Mouse (Mus musculus) neural tube, postnatal 0 days (tissue): Measurements from ENCODE around the gene Krt4. TPM values are rescaled to one million over a fixed set of nuclear protein-coding genes. Genes with fewer than 3 reads are reported as not detected.

ENCODE experiments used
- microRNA-seq: library from miRNA; unstranded; fragments of <30 nt; microRNA quantifications from one replicate; pipeline ENCODE4, GENCODE M21; 2016
- polyA plus RNA-seq: library from polyadenylated mRNA; unstranded; fragments of >200 nt; fragmentation: Nextera tagmentation; extraction: Ambion mirVana; gene quantifications from 2 replicates; pipeline ENCODE4 v1.2.1, GENCODE M21; 2015

Krt4 gene
- polyA plus RNA-seq = not detected in 2 replicates

DNA sequence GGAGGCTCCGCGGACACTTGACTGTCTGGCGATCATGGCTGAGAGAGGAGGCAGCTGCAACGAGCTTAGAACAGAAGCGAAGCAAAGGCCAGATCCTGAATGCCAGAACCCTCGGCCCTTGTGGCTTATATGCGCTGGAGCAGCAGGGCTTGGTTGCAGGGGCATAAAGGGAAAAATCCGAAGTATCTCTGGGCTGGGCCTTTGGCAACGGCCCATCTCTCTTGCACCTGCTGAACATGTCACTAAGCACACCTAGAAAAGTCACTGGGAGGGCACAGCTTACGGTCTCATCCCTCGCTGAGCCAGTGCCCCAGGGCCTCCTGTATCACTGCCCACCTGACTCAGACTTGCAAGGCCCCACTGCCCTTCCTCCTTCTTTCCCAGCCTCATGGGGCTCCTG lies at the start of gene Krt4:
Gene Krt4, minus strand, starts transcription at position 101 of the 400 bp plus-strand sequence.

DNA sequence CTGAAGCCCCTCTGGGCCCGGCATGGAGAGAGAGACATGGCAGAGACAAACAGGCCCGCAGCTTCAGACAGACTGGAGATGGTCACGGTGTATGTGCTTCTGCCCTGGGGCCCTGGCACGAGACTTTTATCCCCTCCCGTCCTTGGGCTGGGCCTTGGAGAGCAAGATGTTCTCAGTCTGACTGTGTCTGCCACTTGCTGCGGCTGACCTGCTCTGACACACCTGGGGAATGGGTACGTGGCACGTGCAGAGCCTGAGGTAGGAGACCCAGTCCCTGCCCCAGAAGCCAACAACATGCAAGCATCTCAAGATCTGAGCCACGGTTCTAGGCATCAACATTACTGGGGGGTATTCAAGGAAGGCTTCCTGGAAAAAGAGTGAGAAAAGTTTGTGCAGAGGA lies 29.7 kb upstream of the Krt4 start, which contains the start of gene Krt78:
Gene Krt78, minus strand, starts transcription at position 101 of the 400 bp plus-strand sequence.

DNA sequence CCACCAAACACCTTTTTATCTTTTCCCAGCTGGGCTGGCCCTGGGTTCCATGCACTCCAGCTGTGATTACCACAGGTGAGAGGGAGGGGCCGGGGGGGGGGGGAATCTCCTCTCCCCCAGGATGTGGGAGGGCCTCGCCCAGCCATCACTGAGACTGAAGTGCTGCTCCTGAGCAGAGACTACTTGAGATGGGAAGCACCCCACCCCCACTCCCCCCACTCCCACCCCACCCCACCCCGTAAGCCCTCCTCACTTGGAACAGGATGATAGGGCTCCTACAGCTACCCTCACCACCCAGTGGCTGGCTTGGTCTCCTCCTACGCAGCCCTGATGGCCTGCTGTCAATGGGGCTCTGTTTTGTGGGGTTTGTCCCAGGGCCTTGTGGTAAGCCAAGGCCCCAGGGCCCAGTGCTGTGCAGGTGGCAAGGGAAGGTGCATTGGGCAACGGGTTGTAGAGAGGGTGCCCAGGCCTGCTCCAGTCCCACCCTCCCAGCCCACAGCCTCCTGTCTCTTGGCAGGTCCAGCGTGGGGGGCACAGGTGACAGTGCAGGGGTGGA lies 15.8 kb upstream of the Krt4 start, which contains the start of gene Krt79:
Gene Krt79, minus strand, starts transcription at position 51 of the 556 bp plus-strand sequence.

DNA sequence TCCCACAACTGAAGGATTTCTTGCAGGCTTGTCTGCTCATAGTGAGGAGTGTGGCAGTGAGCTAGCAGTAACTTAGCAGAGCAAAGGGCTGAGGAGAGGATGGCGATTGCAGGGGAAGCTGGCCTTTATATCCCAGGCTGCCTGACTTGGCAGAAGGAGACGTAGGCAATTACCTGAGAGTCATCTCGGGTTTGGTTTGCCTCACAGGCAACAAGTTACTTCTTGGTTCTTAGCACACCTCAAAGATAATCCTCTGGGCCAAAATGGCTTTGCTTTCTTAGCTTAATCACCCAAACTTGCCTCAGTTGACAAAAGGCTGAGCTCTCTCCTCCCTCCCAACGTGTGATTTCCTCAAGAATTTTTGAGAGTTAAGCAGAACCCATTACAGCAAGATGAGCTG lies 31.7 kb downstream of the Krt4 start, which contains the start of gene Krt76:
Gene Krt76, minus strand, starts transcription at position 101 of the 400 bp plus-strand sequence.

DNA sequence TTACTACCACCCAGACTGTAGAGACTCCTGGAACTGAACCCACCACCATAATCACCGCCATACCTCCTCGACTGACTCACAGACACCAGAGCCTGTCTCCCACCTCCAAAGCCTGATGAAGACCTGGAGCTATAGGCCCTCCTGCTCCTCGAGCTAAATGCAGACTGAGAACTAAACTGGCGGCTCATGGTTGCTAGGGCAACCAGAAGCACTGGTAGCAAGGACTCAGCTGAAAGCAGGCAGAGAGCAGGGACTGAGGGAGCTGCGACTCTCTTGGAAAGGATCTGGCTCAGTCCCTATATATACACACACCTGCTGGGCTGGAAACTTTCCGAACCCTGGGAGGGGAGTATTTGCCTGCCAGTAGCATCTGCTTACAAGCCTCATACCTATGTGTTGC lies 55.1 kb downstream of the Krt4 start, which contains the start of gene Krt77:
Gene Krt77, minus strand, starts transcription at position 275 of the 400 bp plus-strand sequence.

Small RNAs within 50 kb of the gene (microRNA-seq; reads per million reads assigned to microRNA genes)
- gene Gm44356 = not detected

Other genes starting within 250 kb of the Krt4 start
- not detected in 2 replicates for gene Krt6b, start 244.4 kb downstream of the Krt4 start, polyA plus RNA-seq
- not detected in 2 replicates for gene Krt6a, start 230.4 kb downstream of the Krt4 start, polyA plus RNA-seq
- 0.12 and 0.17 TPM in 2 replicates for gene Krt5, start 211.8 kb downstream of the Krt4 start, polyA plus RNA-seq
- 0.64 and 0.95 TPM in 2 replicates for gene Krt71, start 181.6 kb downstream of the Krt4 start, polyA plus RNA-seq
- gene Krt72, start 138.3 kb downstream of the Krt4 start, polyA plus RNA-seq = not detected in 2 replicates
- gene Krt73, start 122.4 kb downstream of the Krt4 start, polyA plus RNA-seq = 0.37 and 0.65 TPM in 2 replicates
- 0.12 and 0.17 TPM in 2 replicates for gene Krt2, start 106.6 kb downstream of the Krt4 start, polyA plus RNA-seq
- gene Krt1, start 73.9 kb downstream of the Krt4 start, polyA plus RNA-seq = 20.8 and 23.0 TPM in 2 replicates
- 0.47 and 0.89 TPM in 2 replicates for gene Krt77, start 55.0 kb downstream of the Krt4 start, polyA plus RNA-seq
- not detected in 2 replicates for gene Krt76, start 31.8 kb downstream of the Krt4 start, polyA plus RNA-seq
- gene Krt79, start 15.6 kb upstream of the Krt4 start, polyA plus RNA-seq = 0.28 and 0.32 TPM in 2 replicates
- not detected in 2 replicates for gene Krt78, start 29.6 kb upstream of the Krt4 start, polyA plus RNA-seq
- 0.45 and 0.87 TPM in 2 replicates for gene Krt8, start 79.7 kb upstream of the Krt4 start, polyA plus RNA-seq
- gene Krt18, start 103.4 kb upstream of the Krt4 start, polyA plus RNA-seq = 1.4 and 1.9 TPM in 2 replicates
- 57.5 and 60.8 TPM in 2 replicates for gene Eif4b, start 149.0 kb upstream of the Krt4 start, polyA plus RNA-seq
- 8.8 and 10.3 TPM in 2 replicates for gene Tns2, start 175.7 kb upstream of the Krt4 start, polyA plus RNA-seq
- gene Spryd3, start 211.5 kb upstream of the Krt4 start, polyA plus RNA-seq = 107 and 114 TPM in 2 replicates
- 21.1 and 33.5 TPM in 2 replicates for gene Igfbp6, start 219.6 kb upstream of the Krt4 start, polyA plus RNA-seq
- gene Soat2, start 225.8 kb upstream of the Krt4 start, polyA plus RNA-seq = 0.21 TPM in 1 of 2 replicates, not detected in the other